Mouse (Mus musculus) cerebellum, adult 2 months (tissue): ENCODE measurements around the gene Magi3. TPM values are rescaled to one million over a fixed set of nuclear protein-coding genes. Genes with fewer than 3 reads are reported as not detected.

Experiments
- DNase-seq, 2 experiments: peaks; one replicate each; pipeline ENCODE4 v3.0.0; 2021
- H3K27ac ChIP-seq: fragments of 200-500 bp; 2 replicates; pipeline ENCODE4 v1.5.1; 2012; ENCODE audit warnings: low read length, control low read depth, inconsistent platforms; ENCODE audit not compliant: insufficient read depth
- H3K27me3 ChIP-seq: fragments of 200-500 bp; 2 replicates; pipeline ENCODE4 v1.6.1; 2012; ENCODE audit warnings: inconsistent platforms, mild to moderate bottlenecking, low read length, moderate library complexity; ENCODE audit not compliant: control insufficient read depth, insufficient read depth
- H3K4me1 ChIP-seq: fragments of 200-500 bp; 2 replicates; pipeline ENCODE4 v1.6.1; 2011; ENCODE audit warnings: low read length; ENCODE audit not compliant: control insufficient read depth, insufficient read depth
- H3K4me3 ChIP-seq: fragments of 200-500 bp; replicated peaks from 2 replicates; pipeline ENCODE3; 2011; ENCODE audit warnings: mild to moderate bottlenecking, low read depth, low read length, control low read depth; ENCODE audit not compliant: insufficient read depth
- CTCF ChIP-seq: fragments of 200-500 bp; IDR thresholded peaks from 2 replicates; pipeline ENCODE4 v1.5.1; 2011; ENCODE audit warnings: low read depth, mild to moderate bottlenecking, control low read depth, low read length, moderate library complexity, borderline replicate concordance; ENCODE audit not compliant: insufficient read depth
- POLR2A ChIP-seq: fragments of 200-500 bp; IDR thresholded peaks from 2 replicates; pipeline ENCODE4 v1.6.1; 2011; ENCODE audit warnings: low read length, control low read depth, borderline replicate concordance; ENCODE audit not compliant: insufficient read depth
- WGBS: fragments of 180-500 bp; shearing (Covaris S2); methylation state at CpG from one replicate; pipeline ENCODE4 v1.1.7; 2018; 5-methylcytosine and 5-hydroxymethylcytosine counted together
- polyA plus RNA-seq: library from polyadenylated mRNA; depleted of rRNA; stranded (reverse); fragments of >200 nt; gene quantifications from 2 replicates; pipeline ENCODE4 v1.2.3, GENCODE M21; 2012

Gene Magi3
- polyA plus RNA-seq, 1 experiment, result 11.3 TPM

DNA sequence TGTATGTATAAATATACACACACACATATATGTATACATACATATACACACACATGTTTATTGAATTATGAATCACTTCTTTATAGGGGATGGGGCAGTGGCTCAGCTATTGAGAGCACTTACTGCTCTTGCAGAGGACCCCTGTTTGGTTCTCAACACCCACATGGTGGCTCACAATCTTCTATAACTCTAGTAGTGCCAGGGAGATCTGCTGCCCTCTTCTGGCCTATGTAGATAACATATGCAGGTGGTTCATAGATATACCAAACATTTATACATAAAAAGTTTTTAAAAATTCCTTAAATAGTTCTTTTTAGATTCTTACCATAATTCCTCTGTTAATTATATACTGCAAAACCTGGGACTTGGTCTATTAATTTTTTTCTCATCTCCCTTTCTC is 141.4 kb downstream of the Magi3 start:
- Histone ChIP-seq H3K4me3 (no peak overlapping the region), H3K27me3 (no peaks in the 10 kb centered on the region), H3K4me1 (no peaks in the 10 kb centered on the region), H3K27ac (no peak overlapping the region)
- DNase-seq, result no peak
- TF ChIP-seq POLR2A, result no peak
- TF ChIP-seq CTCF, result no peak

DNA sequence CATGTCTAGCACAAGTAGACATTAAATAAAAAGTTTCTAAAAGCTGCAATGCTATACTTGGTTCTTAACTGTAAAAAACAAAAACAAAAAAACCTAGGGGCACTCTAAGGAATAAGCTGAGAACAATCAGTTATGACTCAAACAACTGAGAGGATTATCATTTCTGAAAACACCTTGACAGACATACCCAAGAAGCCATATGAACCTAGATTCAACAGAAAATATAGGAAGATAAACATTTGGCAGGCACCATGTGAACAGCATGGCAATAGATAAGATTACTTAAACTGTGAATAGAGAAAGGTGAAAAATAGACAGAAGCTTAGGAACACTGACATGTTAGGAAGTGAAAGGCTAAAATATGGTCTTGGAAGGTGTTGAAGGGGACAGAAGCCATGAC is 150.8 kb downstream of the Magi3 start:
- Histone ChIP-seq H3K4me3 (no peak overlapping the region), H3K27ac (no peak overlapping the region), H3K4me1 (no peaks in the 10 kb centered on the region), H3K27me3 (no peaks in the 10 kb centered on the region)
- no peak for DNase-seq
- TF ChIP-seq CTCF (no peak), POLR2A (no peak)

DNA sequence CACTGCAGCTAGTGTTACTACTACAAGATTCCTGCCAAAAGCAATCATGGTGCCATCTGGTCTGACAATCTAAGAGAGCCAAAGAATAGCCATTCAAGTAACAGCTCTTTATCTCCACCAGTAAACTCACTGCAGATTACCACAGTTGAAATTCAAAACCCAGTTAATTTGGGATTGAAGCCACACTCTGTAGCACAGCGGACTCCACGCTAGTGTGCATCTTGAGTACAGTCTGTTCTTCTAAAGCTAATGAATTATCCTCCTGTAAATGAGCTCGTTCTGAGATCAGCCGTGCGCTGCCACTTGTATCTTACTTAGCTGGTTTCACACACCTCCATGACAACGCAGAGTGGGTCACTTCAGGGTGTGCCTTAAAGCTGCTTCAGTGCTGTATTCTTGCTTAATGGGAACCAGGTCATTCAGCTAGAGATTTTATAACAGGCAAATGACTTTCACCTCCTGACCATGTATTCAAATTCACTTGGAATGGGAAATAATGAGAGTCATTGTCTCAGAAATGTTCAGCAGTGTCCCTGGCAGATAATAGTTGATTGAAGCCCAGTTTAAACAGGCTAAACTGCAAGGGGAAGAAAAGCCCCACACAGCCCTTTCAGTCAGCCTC is 161.1 kb downstream of the Magi3 start:
- H3K4me1 ChIP-seq, result peaks cover 3% of the 10 kb centered on the region; the same call in 1 of the 2 replicates
- TF ChIP-seq CTCF, result no peak
- TF ChIP-seq POLR2A, result no peak
- no peak overlapping the region for H3K4me3 ChIP-seq
- DNase-seq, result peak; percentile 34 to 72
- no peaks in the 10 kb centered on the region for H3K27me3 ChIP-seq
- 9% methylated on average over 6 of the region's 6 CpGs for WGBS
- H3K27ac ChIP-seq, result peak overlapping the region; percentile 28; the same call in 1 of the 2 replicates

DNA sequence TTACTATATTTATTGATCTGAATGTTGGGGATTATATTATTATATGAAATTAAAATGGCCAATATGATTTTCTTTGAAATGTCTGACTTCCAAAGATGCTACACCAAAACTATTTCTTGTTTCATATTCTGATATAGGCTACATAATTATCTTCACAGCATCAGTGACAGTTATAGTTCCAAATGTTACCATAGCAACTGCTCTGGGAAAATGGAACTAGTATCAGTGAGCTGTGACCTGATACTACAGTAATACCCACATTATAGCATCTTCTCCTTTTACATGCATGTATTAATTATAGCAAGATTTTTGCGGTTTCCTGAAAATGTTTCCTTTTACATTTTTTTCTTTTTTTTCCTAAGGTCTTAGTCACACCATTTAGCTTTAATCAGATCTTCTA is 187.4 kb downstream of the Magi3 start:
- 98% methylated on average over 1 of the region's 1 CpGs for WGBS

DNA sequence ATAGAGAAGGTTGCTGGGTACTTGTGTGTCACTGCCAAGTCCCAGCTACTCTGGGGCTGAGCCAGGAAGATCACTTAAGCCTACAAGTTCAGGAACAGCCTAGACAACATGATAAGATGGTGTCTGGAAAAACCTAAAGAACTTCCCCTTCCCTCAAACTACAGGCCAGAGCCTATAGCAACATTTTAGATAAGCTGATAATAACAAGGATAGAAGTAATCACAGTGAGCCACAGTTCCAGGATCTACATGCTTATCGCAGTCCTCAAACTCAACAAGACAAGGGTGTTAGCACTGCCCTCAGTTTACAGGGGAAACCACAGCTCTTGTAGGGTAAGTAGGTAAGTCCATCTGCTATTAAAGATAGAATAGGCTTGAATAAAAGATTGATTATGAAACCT is 188.1 kb downstream of the Magi3 start:
- Histone ChIP-seq H3K27ac (no peak overlapping the region), H3K4me3 (no peak overlapping the region), H3K27me3 (no peaks in the 10 kb centered on the region), H3K4me1 (no peaks in the 10 kb centered on the region)
- TF ChIP-seq POLR2A, result no peak
- TF ChIP-seq CTCF, result no peak
- no peak for DNase-seq
- WGBS, result 96% methylated on average over 1 of the region's 1 CpGs

More for the DNA sequence above, 187.4 kb downstream of the Magi3 start:
- no peak overlapping the region for H3K4me3 ChIP-seq
- TF ChIP-seq POLR2A (no peak), CTCF (no peak)
- no peaks in the 10 kb centered on the region for H3K27me3 ChIP-seq
- H3K27ac ChIP-seq, result no peak overlapping the region
- H3K4me1 ChIP-seq, result no peaks in the 10 kb centered on the region
- DNase-seq, result no peak

DNA sequence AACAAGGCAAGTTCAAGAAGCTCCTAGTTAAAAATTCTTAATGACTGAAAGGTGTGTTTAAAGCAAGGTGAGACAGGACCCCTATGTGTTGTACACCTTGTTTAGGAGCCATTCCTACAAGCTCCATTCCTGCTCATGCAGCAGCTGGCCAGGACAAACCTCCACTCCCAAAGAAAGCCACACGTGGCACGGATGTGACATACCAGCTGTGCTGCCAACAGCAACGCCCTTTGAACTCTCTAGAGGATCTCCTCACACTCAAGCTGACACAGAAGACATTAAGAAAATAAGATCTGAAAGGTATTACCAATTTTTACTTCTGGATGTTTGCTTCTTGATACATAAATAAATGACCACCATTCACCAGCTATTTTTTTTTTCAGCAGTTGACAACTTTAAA is 193.2 kb downstream of the Magi3 start:
- no peak for DNase-seq
- no peaks in the 10 kb centered on the region for H3K4me1 ChIP-seq
- 42% methylated on average over 3 of the region's 3 CpGs for WGBS
- H3K27me3 ChIP-seq, result no peaks in the 10 kb centered on the region
- TF ChIP-seq CTCF (no peak), POLR2A (no peak)
- no peak overlapping the region for H3K27ac ChIP-seq
- no peak overlapping the region for H3K4me3 ChIP-seq

DNA sequence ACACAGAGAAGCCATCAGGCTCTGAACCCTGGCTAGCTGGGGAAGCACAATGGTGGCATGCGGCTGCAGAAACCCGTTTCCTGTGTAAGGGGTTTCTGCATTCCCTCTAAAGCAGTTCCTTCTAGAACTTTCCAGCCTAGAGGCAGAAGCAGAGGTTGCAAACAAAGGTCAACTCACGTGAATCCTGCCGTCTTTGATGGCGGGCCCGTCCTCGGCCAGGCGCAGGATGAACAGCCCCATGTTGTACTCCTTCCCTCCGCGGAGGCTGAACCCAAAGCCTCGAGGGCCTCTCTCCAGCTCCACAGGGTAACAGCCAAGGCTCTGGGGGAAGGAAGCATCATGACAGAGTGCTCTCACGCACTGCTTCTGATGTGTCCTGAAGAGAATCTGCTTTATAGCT is 200.1 kb downstream of the Magi3 start:
- Histone ChIP-seq H3K27me3 (no peaks in the 10 kb centered on the region), H3K27ac (no peak overlapping the region), H3K4me1 (no peaks in the 10 kb centered on the region), H3K4me3 (no peak overlapping the region)
- DNase-seq, result no peak
- TF ChIP-seq POLR2A, result no peak
- no peak for TF ChIP-seq CTCF
- 91% methylated on average over 12 of the region's 12 CpGs for WGBS

DNA sequence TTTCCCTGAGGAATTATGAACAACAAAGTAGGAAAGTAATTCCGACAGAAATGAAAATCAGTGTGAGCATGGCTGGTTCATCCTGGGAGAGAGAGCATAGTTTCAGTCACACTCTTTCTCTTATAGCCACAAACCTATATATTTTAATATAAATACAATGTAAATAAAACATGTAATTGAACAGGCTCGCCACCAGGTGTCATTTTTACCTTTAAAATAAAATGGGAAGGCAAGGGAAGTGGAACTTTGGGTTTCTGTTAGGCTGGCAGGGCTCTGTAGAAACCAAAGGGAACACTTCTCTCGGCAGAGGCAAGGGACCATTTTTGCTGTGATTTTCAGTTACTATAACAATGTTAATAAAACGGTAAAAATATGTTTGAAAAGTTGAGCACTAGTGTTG is 200.7 kb downstream of the Magi3 start:
- Histone ChIP-seq H3K4me3 (no peak overlapping the region), H3K27me3 (no peaks in the 10 kb centered on the region), H3K4me1 (no peaks in the 10 kb centered on the region), H3K27ac (no peak overlapping the region)
- TF ChIP-seq POLR2A, result no peak
- TF ChIP-seq CTCF, result no peak
- WGBS, result 70% methylated on average over 4 of the region's 4 CpGs
- no peak for DNase-seq

DNA sequence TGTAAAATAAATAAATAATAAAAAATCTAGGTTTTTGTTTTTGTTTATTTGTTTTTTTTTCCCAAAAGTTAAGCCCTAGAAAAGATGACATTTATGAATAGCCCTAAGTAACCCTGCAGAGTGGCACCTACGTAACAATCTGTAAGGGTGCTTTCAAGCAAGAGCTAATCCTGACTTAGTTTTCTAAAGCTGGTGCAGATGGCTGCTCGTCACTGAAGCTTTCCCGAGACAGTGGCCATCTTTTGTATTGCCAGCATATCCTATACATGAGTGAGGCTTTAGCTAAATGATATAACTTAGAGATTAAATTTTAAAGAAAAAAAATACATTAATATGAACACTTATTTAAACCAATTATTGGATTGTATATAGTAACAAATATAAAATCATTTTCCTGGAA is 202.2 kb downstream of the Magi3 start:
- Histone ChIP-seq H3K27me3 (no peaks in the 10 kb centered on the region), H3K4me1 (no peaks in the 10 kb centered on the region), H3K27ac (no peak overlapping the region), H3K4me3 (no peak overlapping the region)
- WGBS, result 92% methylated on average over 3 of the region's 3 CpGs
- DNase-seq, result no peak
- TF ChIP-seq CTCF, result no peak
